Mouse (Mus musculus) macrophage (primary cell): ENCODE measurements around the gene Zfp229. TPM values are rescaled to one million over a fixed set of nuclear protein-coding genes. Genes with fewer than 3 reads are reported as not detected.
"Not testable (repeated sequence)": the region's sequence is repeated elsewhere in the genome, so short reads cannot be mapped to it uniquely, and the experiment has no call there.

Experiments used
- H3K27ac ChIP-seq: fragments of 350-480 bp; formaldehyde crosslinking; 2 replicates; pipeline ENCODE4 v1.9.0; 2021
- H3K36me3 ChIP-seq: fragments of 350-480 bp; formaldehyde crosslinking; 2 replicates; pipeline ENCODE4 v1.9.0; 2021; ENCODE audit errors: inconsistent target
- H3K4me3 ChIP-seq: fragments of 350-480 bp; formaldehyde crosslinking; 2 replicates; pipeline ENCODE4 v1.9.0; 2021; ENCODE audit errors: inconsistent target
- H3K79me2 ChIP-seq: fragments of 350-480 bp; formaldehyde crosslinking; 2 replicates; pipeline ENCODE4 v1.9.0; 2021; ENCODE audit errors: inconsistent target
- WGBS: methylation state at CpG from one replicate; pipeline ENCODE4 v1.1.7; 2026; ENCODE audit warnings: inconsistent platforms; ENCODE audit not compliant: missing documents; 5-methylcytosine and 5-hydroxymethylcytosine counted together
- polyA plus RNA-seq: library from polyadenylated mRNA; stranded (reverse); fragments of 250-400 nt; gene quantifications from 3 replicates; pipeline ENCODE4 v1.2.4, GENCODE M21; 2018; ENCODE audit warnings: inconsistent platforms

Gene Zfp229
- polyA plus RNA-seq, 1 experiment from 2014 or later = 2.6 TPM

DNA sequence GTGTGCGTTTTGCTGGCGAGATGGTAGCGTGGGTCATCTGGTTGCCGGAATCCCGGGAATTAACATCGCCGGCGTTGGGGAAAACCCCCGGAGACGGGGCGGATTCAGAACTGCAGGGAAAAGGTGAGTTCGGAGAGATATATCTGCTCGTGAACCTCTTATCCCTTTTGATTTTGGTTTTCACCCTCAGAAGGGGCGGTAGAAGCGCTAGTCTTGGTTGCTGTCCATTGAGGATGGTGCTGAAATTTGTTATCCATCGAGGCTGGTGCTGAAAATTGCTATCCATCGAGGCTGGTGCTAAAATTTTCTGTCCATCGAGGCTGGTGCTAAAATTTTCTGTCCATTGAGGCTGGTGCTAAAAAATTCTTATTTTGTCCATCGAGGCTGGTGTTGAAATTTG is 70.8 kb downstream of the Zfp229 start:
- H3K79me2 ChIP-seq, H3K36me3 ChIP-seq, H3K4me3 ChIP-seq, H3K27ac ChIP-seq: not testable (repeated sequence)
- 40% methylated on average over 12 of the region's 19 CpGs for WGBS

Other genes with a start within 250 kb of the Zfp229 start
- 5.6 to 11.7 TPM (median 10.3 TPM) in 3 replicates for gene Zfp53, start 241.8 kb upstream of the Zfp229 start, polyA plus RNA-seq
- gene Zfp52, start 195.3 kb upstream of the Zfp229 start, polyA plus RNA-seq = 11.0 to 21.1 TPM (median 13.0 TPM) in 3 replicates
- gene Zfp948, start 163.8 kb upstream of the Zfp229 start, polyA plus RNA-seq = 5.0 to 9.7 TPM (median 7.9 TPM) in 3 replicates
- gene Zfp983, start 80.2 kb upstream of the Zfp229 start, polyA plus RNA-seq = 2.1 to 4.0 TPM (median 2.2 TPM) in 3 replicates
- 7.3 to 39.8 TPM in 2 of 3 replicates, not detected in the other for gene Gm10226, start 38.9 kb upstream of the Zfp229 start, polyA plus RNA-seq
- gene Zfp760, start 23.1 kb upstream of the Zfp229 start, polyA plus RNA-seq = 1.8 to 2.9 TPM (median 2.7 TPM) in 3 replicates
- 0.27 to 1.2 TPM (median 0.48 TPM) in 3 replicates for gene Zfp820, start 115.0 kb downstream of the Zfp229 start, polyA plus RNA-seq
- gene Zfp995, start 179.1 kb downstream of the Zfp229 start, polyA plus RNA-seq = 5.2 to 14.3 TPM (median 5.4 TPM) in 3 replicates
- gene Zfp942, start 231.7 kb downstream of the Zfp229 start, polyA plus RNA-seq = 7.4 to 17.9 TPM (median 9.0 TPM) in 3 replicates
- gene Zfp943, start 231.8 kb downstream of the Zfp229 start, polyA plus RNA-seq = 9.9 to 23.5 TPM (median 13.6 TPM) in 3 replicates